In genomic region chr19:17769610-17770399, GRCm38 (mm10) we compare ENCODE assay signal across 10 mouse cellular contexts.
DNase-seq lines count a peak whose midpoint lies in the region; ATAC-seq and TF ChIP-seq lines count a peak whose summit lies in the region.
"Had no signal": no experiment of that assay in that cellular context is flagged by ENCODE, and none has a peak within 500 bp of the region (broad histone marks: within the 10 kb centered on the region; RNA-seq: fewer than 3 reads in every experiment).

No protein-coding gene starts in this region.

- 73% methylated on average over 5 of the region's 5 CpGs for WGBS in kidney, adult 2 months
- 86% methylated on average over 5 of the region's 5 CpGs for WGBS in kidney, embryonic 16.5 days
- 75% methylated on average over 5 of the region's 5 CpGs for WGBS in stomach, postnatal 0 days

- TF ChIP-seq EP300 in stomach, postnatal 0 days (optimal IDR thresholded peaks at IDR 0.05), result no peak

- H3K4me1 ChIP-seq in kidney, adult 2 months (ENCODE audit: control insufficient read depth, insufficient read depth, low read length), result 0 out of 2 replicates have a peak, but pooled peaks cover 3% of the 10 kb centered on the region
- H3K4me1 ChIP-seq in kidney, embryonic 16.5 days (ENCODE audit: insufficient read depth, low read length), result 0 out of 2 replicates have a peak, but pooled peaks cover 1% of the 10 kb centered on the region
- no peaks in the 10 kb centered on the region for H3K4me1 ChIP-seq in stomach, postnatal 0 days (replicated peaks; ENCODE audit: control insufficient read depth, insufficient read depth)
- H3K4me1 ChIP-seq: limb, embryonic 12.5 days; midbrain, embryonic 13.5 days had no signal

- H3K36me3 ChIP-seq in kidney, adult 2 months (ENCODE audit: control insufficient read depth, insufficient read depth, low read length), result no peaks in the 10 kb centered on the region
- H3K36me3 ChIP-seq in kidney, embryonic 16.5 days (ENCODE audit: insufficient read depth, low read length), result no peaks in the 10 kb centered on the region
- H3K36me3 ChIP-seq in stomach, postnatal 0 days (ENCODE audit: control insufficient read depth, insufficient read depth, low read length), result no peaks in the 10 kb centered on the region
- H3K36me3 ChIP-seq: limb, embryonic 12.5 days; midbrain, embryonic 13.5 days had no signal

- peak; percentile 39 for DNase-seq in kidney, adult 2 months
- DNase-seq in right cerebral cortex, adult 2 months (ENCODE audit: low spot score in 2 of 2), result peak; percentile 18 to 20
- DNase-seq in right cerebral cortex, postnatal 14 days, result no peak
- peak; percentile 84 to 88 for DNase-seq in cerebellum, postnatal 25 days
- no peak for DNase-seq in stomach, postnatal 0 days (ENCODE audit: low spot score)
- DNase-seq in ovary, postnatal 14 days (ENCODE audit: low spot score), result no peak
- no peak for DNase-seq in thymus, adult 18-20 months

- no peak overlapping the region for H3K9ac ChIP-seq in kidney, embryonic 16.5 days (replicated peaks; ENCODE audit: low read length)
- H3K9ac ChIP-seq in stomach, postnatal 0 days (ENCODE audit: low read length), result no peak overlapping the region
- H3K9ac ChIP-seq: limb, embryonic 12.5 days; midbrain, embryonic 13.5 days had no signal

- TF ChIP-seq POLR2A in kidney, adult 2 months (IDR thresholded peaks at IDR 0.05; ENCODE audit: low read depth, low read length), result no peak

- H3K9me3 ChIP-seq in kidney, embryonic 16.5 days (ENCODE audit: low read length), result no peaks in the 10 kb centered on the region
- H3K9me3 ChIP-seq in stomach, postnatal 0 days (ENCODE audit: control insufficient read depth, low read length), result no peaks in the 10 kb centered on the region
- H3K9me3 ChIP-seq: limb, embryonic 12.5 days; midbrain, embryonic 13.5 days had no signal

- no peak overlapping the region for H3K27ac ChIP-seq in kidney, adult 2 months (ENCODE audit: insufficient read depth, low read depth, low read length)
- H3K27ac ChIP-seq in kidney, embryonic 16.5 days (ENCODE audit: low read length), result no peak overlapping the region
- H3K27ac ChIP-seq in stomach, postnatal 0 days (replicated peaks), result no peak overlapping the region
- H3K27ac ChIP-seq: limb, embryonic 12.5 days; midbrain, embryonic 13.5 days had no signal

- TF ChIP-seq CTCF in kidney, adult 2 months (conservative IDR thresholded peaks at IDR 0.05; ENCODE audit: insufficient read depth, insufficient read length, low read depth, low read length), result peak; percentile 76
- peak; percentile 54 for TF ChIP-seq CTCF in stomach, postnatal 0 days (IDR thresholded peaks at IDR 0.05; ENCODE audit: low read depth)

- H3K4me2 ChIP-seq in kidney, embryonic 16.5 days (replicated peaks; ENCODE audit: low read depth, low read length), result no peak overlapping the region
- no peak overlapping the region for H3K4me2 ChIP-seq in stomach, postnatal 0 days (replicated peaks; ENCODE audit: low read depth)
- H3K4me2 ChIP-seq: limb, embryonic 12.5 days; midbrain, embryonic 13.5 days had no signal

- no peaks in the 10 kb centered on the region for H3K27me3 ChIP-seq in kidney, adult 2 months (replicated peaks; ENCODE audit: control insufficient read depth, insufficient read depth, low read length)
- H3K27me3 ChIP-seq in kidney, embryonic 16.5 days (ENCODE audit: insufficient read depth, low read length), result no peaks in the 10 kb centered on the region
- H3K27me3 ChIP-seq in stomach, postnatal 0 days (ENCODE audit: control insufficient read depth, insufficient read depth, low read length), result no peaks in the 10 kb centered on the region
- H3K27me3 ChIP-seq: limb, embryonic 12.5 days; midbrain, embryonic 13.5 days had no signal

- ATAC-seq in kidney, embryonic 16.5 days (ENCODE audit: low FRiP score, low TSS enrichment), result no peak
- no peak for ATAC-seq in stomach, postnatal 0 days (ENCODE audit: low FRiP score, low TSS enrichment)
- ATAC-seq: midbrain, embryonic 13.5 days had no signal

- H3K4me3 ChIP-seq in kidney, adult 2 months (ENCODE audit: insufficient read depth, low read depth, low read length), result no peak overlapping the region
- H3K4me3 ChIP-seq in kidney, embryonic 16.5 days (ENCODE audit: low read length), result no peak overlapping the region
- H3K4me3 ChIP-seq in stomach, postnatal 0 days (ENCODE audit: low read depth, low read length), result no peak overlapping the region
- H3K4me3 ChIP-seq: limb, embryonic 12.5 days; midbrain, embryonic 13.5 days had no signal

Comparison
In these comparisons a context has a peak if more than half of its experiments do, and no peak if none do; other contexts are left out.
1. DNase-seq: peak in kidney, adult 2 months (single experiment), right cerebral cortex, adult 2 months (2 of 2) and cerebellum, postnatal 25 days (2 of 2); none in right cerebral cortex, postnatal 14 days (single experiment), stomach, postnatal 0 days (single experiment), ovary, postnatal 14 days (single experiment) and thymus, adult 18-20 months (0 of 2).